Mouse (Mus musculus): ENCODE results near the gene Asxl1. TPM values are rescaled to one million over a fixed set of nuclear protein-coding genes. Genes with fewer than 3 reads are reported as not detected.

Asxl1 gene
- polyA plus RNA-seq, 1 experiment from 2014 or later = 26.8 TPM

DNA sequence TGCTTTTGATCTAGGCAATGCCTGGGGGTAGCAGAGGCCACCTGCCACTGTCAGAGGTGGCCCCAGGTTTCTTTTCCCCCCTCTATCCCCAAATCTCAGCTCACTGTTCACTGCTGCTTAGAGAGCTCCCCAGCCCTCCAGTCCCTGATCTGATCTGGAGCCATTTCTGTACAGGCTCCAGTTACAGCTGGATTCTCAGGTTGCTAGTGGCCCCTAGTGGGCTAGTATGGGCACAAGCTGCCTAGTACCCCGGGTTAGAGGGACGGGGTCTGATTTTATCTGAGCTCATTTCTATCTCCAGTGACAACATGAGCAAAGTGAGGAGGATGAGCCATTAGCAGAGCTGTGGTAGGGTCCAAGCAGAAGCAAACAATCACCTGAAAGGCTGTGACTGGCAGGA is 69.0 kb downstream of the Asxl1 start:
- Histone ChIP-seq H3K36me3 (peaks cover 97% of the 10 kb centered on the region), H3K9me3 (no peaks in the 10 kb centered on the region), H3K27ac (no peak overlapping the region), H3K4me2 (no peak overlapping the region), H3K27me3 (no peaks in the 10 kb centered on the region), H3K4me3 (replicated peaks) (no peak overlapping the region), H3K4me1 (replicated peaks) (no peaks in the 10 kb centered on the region), H3K9ac (replicated peaks) (no peak overlapping the region)
- 37% methylated on average over 2 of the region's 2 CpGs for WGBS
- ATAC-seq (ENCODE audit: insufficient number of reproducible peaks, insufficient read depth, low FRiP score, low TSS enrichment, low read depth) = no peak

DNA sequence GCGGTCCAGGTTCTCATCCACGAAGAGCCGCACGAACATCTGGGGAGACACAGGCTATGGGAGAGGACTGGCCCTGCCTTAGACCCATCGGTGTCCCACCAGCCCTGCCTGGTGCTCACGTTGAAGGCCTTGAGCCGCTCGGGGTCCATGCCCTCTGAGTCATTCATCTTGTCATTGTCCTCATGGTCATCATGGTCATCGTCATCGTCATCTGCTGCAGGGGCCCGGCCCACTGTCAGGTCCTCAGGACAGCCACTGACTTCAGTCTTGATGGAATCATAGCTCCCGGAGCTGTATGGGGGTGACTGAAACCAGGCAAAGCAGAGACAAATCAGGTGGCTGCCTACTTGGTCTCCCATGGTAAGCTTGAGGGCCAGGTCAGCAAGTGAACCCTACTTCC is 72.2 kb downstream of the Asxl1 start:
- H3K4me1 ChIP-seq (replicated peaks) = peaks cover 10% of the 10 kb centered on the region

DNA sequence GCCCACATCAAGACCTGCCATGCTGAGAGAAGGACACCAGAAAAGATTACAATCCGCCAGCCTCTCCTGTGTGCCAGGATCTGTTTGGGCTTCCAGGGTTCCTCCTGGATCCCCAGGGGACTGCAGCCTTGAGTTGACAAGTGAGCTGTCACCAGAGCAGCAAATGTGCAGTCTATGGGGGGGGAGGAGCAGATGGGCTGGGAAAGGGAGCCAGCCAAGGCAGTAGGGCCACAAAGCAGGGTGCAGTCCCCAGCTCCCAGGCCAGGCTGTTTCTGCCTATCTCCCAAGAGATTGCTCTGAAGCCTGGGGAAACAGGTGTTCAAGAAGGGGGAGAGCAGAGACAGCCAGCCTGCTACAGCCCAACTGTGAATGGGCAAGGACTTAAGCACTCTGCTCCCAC is 72.8 kb downstream of the Asxl1 start:
- H3K27ac ChIP-seq = no peak overlapping the region
- H3K9ac ChIP-seq (replicated peaks) = no peak overlapping the region
- H3K27me3 ChIP-seq = no peaks in the 10 kb centered on the region
- H3K4me1 ChIP-seq (replicated peaks) = peaks cover 12% of the 10 kb centered on the region
- no peak overlapping the region for H3K4me2 ChIP-seq
- H3K9me3 ChIP-seq = no peaks in the 10 kb centered on the region
- ATAC-seq (ENCODE audit: insufficient number of reproducible peaks, insufficient read depth, low FRiP score, low TSS enrichment, low read depth) = no peak
- WGBS = 96% methylated on average over 1 of the region's 1 CpGs
- no peak overlapping the region for H3K4me3 ChIP-seq (replicated peaks)
- H3K36me3 ChIP-seq = peaks cover 75% of the 10 kb centered on the region

More for the DNA sequence above, 72.2 kb downstream of the Asxl1 start:
- Histone ChIP-seq H3K27me3 (no peaks in the 10 kb centered on the region), H3K27ac (no peak overlapping the region), H3K9me3 (no peaks in the 10 kb centered on the region), H3K4me3 (replicated peaks) (no peak overlapping the region), H3K9ac (replicated peaks) (no peak overlapping the region), H3K4me2 (no peak overlapping the region), H3K36me3 (peaks cover 81% of the 10 kb centered on the region)
- 95% methylated on average over 12 of the region's 12 CpGs for WGBS
- no peak for ATAC-seq (ENCODE audit: insufficient number of reproducible peaks, insufficient read depth, low FRiP score, low TSS enrichment, low read depth)

DNA sequence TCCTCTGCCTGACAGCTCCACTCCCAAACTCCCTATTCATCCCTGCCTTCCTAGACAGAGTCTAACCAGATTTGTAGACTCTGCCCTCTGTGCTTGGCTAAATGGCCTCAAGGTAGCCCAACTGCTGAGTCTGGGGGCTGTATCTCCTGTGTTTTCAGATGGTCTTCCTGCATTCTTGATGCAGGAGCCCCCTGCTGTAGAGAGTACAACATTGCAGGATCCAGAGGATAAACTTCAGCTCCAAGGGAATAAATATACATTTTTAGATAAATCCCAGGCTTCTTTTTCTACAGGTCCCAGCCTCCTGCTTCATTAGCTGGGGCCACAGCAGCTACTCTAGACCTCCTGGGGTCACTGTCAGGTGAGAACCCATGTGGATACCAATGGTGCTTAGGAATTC is 75.6 kb downstream of the Asxl1 start:
- H3K4me2 ChIP-seq = no peak overlapping the region
- peaks cover 17% of the 10 kb centered on the region for H3K4me1 ChIP-seq (replicated peaks)
- H3K9ac ChIP-seq (replicated peaks) = no peak overlapping the region
- no peaks in the 10 kb centered on the region for H3K27me3 ChIP-seq
- no peak overlapping the region for H3K4me3 ChIP-seq (replicated peaks)
- no peak overlapping the region for H3K27ac ChIP-seq
- H3K36me3 ChIP-seq = peaks cover 73% of the 10 kb centered on the region
- H3K9me3 ChIP-seq = no peaks in the 10 kb centered on the region
- ATAC-seq (ENCODE audit: insufficient number of reproducible peaks, insufficient read depth, low FRiP score, low TSS enrichment, low read depth) = no peak

DNA sequence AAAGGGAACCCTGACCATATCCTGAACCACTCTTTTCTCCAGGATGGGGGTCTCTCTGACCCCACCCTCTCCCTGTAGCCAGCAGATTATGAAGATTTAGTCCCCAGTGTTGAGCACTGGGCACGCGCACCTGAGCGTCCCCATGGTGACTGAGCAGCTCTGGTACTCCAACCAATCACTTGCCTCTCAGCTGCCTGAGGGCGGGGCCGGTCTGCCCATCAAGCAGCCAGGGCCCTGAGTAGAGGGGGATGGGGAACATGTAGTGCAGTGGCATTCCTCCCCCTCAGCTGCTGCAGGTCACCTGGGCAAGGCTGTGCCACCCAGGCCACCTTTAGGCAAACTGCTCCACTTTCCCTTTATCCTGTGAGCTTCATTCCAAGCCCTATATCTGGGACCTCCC is 76.4 kb downstream of the Asxl1 start:
- Histone ChIP-seq H3K27ac (no peak overlapping the region), H3K4me1 (replicated peaks) (peaks cover 23% of the 10 kb centered on the region)
- 29% methylated on average over 5 of the region's 5 CpGs for WGBS

DNA sequence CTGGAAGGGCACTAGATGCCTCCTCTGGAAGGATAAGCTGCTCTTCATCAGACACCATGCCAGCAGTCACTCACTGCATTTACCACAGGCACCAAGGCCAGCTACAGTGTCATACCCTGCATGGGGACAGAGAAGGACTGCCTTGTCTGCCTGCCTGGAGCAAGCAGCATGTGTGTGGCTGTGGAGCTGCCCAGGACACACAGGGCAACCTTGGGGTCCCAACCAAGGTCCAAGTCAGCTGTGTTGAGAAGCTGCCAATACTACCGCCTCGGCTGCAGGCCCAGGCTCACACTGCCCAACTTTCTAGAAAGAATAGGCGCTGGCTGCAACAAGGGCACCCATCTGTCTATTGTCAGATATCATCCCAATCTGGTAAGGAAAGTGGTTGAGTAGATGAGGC is 77.5 kb downstream of the Asxl1 start:
- peaks cover 57% of the 10 kb centered on the region for H3K36me3 ChIP-seq
- no peak overlapping the region for H3K4me2 ChIP-seq
- H3K9me3 ChIP-seq = no peaks in the 10 kb centered on the region
- WGBS = 92% methylated on average over 3 of the region's 3 CpGs
- no peak for ATAC-seq (ENCODE audit: insufficient number of reproducible peaks, insufficient read depth, low FRiP score, low TSS enrichment, low read depth)
- 0 out of 2 replicates have a peak overlapping the region, but pooled peaks have one; percentile 7 for H3K27ac ChIP-seq
- no peaks in the 10 kb centered on the region for H3K27me3 ChIP-seq
- no peak overlapping the region for H3K9ac ChIP-seq (replicated peaks)
- no peak overlapping the region for H3K4me3 ChIP-seq (replicated peaks)
- peaks cover 26% of the 10 kb centered on the region for H3K4me1 ChIP-seq (replicated peaks)

More for the DNA sequence above, 76.4 kb downstream of the Asxl1 start:
- no peak overlapping the region for H3K4me2 ChIP-seq
- H3K36me3 ChIP-seq = peaks cover 65% of the 10 kb centered on the region
- H3K9me3 ChIP-seq = no peaks in the 10 kb centered on the region
- ATAC-seq (ENCODE audit: insufficient number of reproducible peaks, insufficient read depth, low FRiP score, low TSS enrichment, low read depth) = 0 out of 2 replicates have a peak, but pooled peaks have one; percentile 16
- no peak overlapping the region for H3K9ac ChIP-seq (replicated peaks)
- H3K4me3 ChIP-seq (replicated peaks) = no peak overlapping the region
- no peaks in the 10 kb centered on the region for H3K27me3 ChIP-seq

DNA sequence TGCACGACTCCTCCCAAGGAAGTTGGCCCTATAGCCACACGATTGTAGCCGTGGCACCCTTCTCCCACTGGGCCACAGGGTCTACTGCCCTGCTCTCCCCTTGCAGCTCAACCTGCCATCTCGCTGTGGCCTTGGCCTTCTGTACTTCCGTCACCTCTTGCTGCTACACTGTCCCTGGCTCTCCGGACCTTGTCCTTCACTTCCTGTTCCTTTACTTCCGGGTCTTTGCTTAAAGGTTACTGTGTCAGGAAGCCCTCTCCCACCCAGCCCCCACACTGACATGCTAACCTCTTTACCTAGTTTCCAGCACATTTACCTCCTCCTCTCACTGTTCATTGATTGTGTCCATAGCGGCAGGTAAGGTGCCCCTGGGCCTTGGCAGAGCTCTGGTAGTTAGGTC is 78.9 kb downstream of the Asxl1 start:
- Histone ChIP-seq H3K9ac (replicated peaks) (0 out of 2 replicates have a peak overlapping the region, but pooled peaks have one; percentile 8), H3K27ac (no peak overlapping the region), H3K27me3 (no peaks in the 10 kb centered on the region), H3K4me3 (replicated peaks) (no peak overlapping the region), H3K36me3 (peaks cover 57% of the 10 kb centered on the region), H3K9me3 (no peaks in the 10 kb centered on the region), H3K4me2 (no peak overlapping the region), H3K4me1 (replicated peaks) (peaks cover 26% of the 10 kb centered on the region)
- ATAC-seq (ENCODE audit: insufficient number of reproducible peaks, insufficient read depth, low FRiP score, low TSS enrichment, low read depth) = no peak
- 81% methylated on average over 8 of the region's 8 CpGs for WGBS

DNA sequence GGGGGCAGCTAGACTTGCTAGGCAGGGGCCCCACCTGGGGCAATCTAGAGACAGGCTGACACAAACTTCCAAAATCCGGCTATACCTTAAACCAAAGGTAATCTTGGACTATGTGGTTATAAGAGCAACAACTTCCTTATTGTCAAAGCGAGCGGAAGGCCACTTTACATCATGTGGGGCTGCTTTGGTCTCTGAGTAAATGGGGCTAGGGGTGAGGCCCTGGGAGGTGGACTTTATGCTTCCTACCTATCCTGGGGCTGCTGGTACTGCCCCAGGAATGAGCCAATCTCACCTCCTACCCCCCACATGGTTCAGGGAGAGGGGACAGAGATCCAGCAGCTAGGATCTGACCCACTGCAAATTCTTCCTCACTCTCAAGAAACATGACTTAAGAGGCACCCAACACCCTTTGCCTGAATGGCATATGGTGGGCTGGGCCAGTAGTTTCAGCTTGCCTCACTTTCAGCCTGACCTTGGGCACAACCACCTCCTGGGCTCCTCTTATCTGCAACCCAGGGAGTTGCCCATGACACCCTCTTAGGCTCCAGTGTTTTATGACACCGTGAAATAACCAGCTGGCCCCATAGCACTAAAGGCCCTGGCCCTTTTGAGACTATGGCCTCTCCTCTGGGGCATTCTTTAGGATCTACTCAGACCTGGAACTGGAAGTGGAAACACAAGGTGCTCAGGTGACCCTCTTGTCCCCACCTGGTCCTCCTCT is 79.7 kb downstream of the Asxl1 start:
- Histone ChIP-seq H3K9ac (replicated peaks) (no peak overlapping the region), H3K36me3 (peaks cover 57% of the 10 kb centered on the region), H3K4me3 (replicated peaks) (no peak overlapping the region), H3K9me3 (no peaks in the 10 kb centered on the region), H3K4me1 (replicated peaks) (peaks cover 26% of the 10 kb centered on the region), H3K27me3 (no peaks in the 10 kb centered on the region), H3K27ac (no peak overlapping the region), H3K4me2 (no peak overlapping the region)
- WGBS = 76% methylated on average over 4 of the region's 4 CpGs
- ATAC-seq (ENCODE audit: insufficient number of reproducible peaks, insufficient read depth, low FRiP score, low TSS enrichment, low read depth) = no peak

DNA sequence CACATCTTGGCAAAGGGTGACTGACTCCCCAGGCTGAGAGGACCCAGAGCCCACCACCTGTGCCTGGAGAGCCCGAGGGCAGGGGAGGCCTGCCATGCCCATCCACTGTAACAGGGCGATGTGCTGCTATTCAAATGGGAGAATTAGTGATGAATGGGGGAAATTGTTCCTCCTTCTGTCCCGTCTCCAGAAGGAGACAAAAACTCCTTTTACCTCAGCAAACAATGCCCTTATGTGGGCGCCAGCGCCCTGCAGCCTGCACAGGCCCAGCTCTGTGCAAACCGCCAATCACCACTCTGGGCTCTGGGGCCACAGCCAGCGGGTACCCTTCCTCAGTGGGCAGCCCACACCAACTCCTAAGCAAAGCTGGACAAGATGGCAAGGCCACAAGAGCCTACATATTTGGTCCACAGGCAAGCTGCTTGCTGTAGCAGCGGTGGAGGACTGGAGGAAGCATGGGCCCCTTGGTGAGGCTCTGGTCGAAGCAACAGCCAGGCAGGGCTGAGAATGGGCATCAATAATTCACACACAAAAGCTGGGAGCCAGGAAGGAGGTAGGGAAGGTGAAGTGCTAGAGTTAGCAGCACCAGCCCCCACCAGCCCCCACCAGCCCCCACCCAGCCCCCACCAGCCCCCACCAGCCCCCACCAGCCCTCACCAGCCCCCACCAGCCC is 80.5 kb downstream of the Asxl1 start:
- Histone ChIP-seq H3K4me2 (no peak overlapping the region), H3K9ac (replicated peaks) (no peak overlapping the region; the same call in 1 of the 2 replicates), H3K9me3 (no peaks in the 10 kb centered on the region), H3K4me3 (replicated peaks) (no peak overlapping the region), H3K36me3 (peaks cover 59% of the 10 kb centered on the region), H3K27ac (0 out of 2 replicates have a peak overlapping the region, but pooled peaks have one; percentile 2), H3K4me1 (replicated peaks) (peaks cover 26% of the 10 kb centered on the region), H3K27me3 (no peaks in the 10 kb centered on the region)
- ATAC-seq (ENCODE audit: insufficient number of reproducible peaks, insufficient read depth, low FRiP score, low TSS enrichment, low read depth) = no peak
- 72% methylated on average over 9 of the region's 9 CpGs for WGBS

DNA sequence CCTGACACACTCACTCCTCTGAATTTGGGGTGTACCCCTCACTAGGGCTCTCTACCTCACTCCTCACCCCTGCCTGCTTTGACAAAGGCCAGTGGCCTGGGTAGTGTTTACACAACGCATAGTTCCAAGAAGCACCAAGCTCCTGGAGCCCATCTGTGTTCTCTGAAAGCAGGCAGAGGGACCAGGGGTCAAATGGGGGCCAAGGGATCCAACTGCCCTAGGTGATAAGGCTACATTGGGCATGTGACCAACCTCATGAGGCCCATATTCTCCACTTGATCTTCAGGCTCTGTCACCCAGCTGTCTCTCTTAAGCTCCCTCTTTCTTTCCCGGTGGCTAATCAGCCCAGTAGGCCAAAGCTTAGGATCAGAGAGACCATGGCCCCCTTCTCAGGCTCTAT is 81.3 kb downstream of the Asxl1 start:
- ATAC-seq (ENCODE audit: insufficient number of reproducible peaks, insufficient read depth, low FRiP score, low TSS enrichment, low read depth) = no peak
- Histone ChIP-seq H3K27ac (peak overlapping the region; percentile 37; the same call in 1 of the 2 replicates), H3K4me3 (replicated peaks) (no peak overlapping the region), H3K9ac (replicated peaks) (0 out of 2 replicates have a peak overlapping the region, but pooled peaks have one; percentile 4), H3K4me2 (no peak overlapping the region), H3K4me1 (replicated peaks) (peaks cover 26% of the 10 kb centered on the region), H3K9me3 (no peaks in the 10 kb centered on the region), H3K36me3 (peaks cover 67% of the 10 kb centered on the region), H3K27me3 (no peaks in the 10 kb centered on the region)
- 8% methylated on average over 2 of the region's 2 CpGs for WGBS

DNA sequence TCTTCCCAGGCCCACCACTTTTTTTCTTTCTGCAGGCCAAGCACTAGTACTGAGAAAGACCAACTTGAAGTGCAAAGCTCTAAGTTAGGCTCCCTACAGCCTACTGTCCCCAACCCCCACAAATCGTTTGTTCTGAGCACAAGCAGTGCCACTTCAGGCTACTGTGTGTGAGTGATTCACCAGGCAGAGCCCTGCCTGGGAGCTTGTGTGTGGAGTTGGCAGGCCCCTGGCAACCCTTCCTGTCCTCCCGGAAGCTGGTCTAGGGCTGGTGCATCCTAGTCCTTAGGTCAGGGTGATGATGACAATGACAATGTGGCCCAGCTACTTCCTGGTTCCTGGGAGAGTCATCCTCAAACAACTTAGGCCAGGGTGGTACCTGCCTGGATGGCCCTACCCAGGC is 82.9 kb downstream of the Asxl1 start:
- WGBS = 62% methylated on average over 2 of the region's 2 CpGs
- Histone ChIP-seq H3K9ac (replicated peaks) (no peak overlapping the region), H3K9me3 (no peaks in the 10 kb centered on the region), H3K4me2 (no peak overlapping the region), H3K27me3 (no peaks in the 10 kb centered on the region), H3K36me3 (peaks cover 77% of the 10 kb centered on the region), H3K27ac (no peak overlapping the region), H3K4me1 (replicated peaks) (peaks cover 30% of the 10 kb centered on the region), H3K4me3 (replicated peaks) (no peak overlapping the region)
- ATAC-seq (ENCODE audit: insufficient number of reproducible peaks, insufficient read depth, low FRiP score, low TSS enrichment, low read depth) = no peak

All from limb, embryonic 12.5 days (tissue).